Mouse (Mus musculus): Measurements from ENCODE around the gene Swap70. TPM values are rescaled to one million over a fixed set of nuclear protein-coding genes. Genes with fewer than 3 reads are reported as not detected.

Gene Swap70
- total and polyA plus RNA-seq, 3 experiments, result 7.7 to 12.7 (median 12.1) TPM

DNA sequence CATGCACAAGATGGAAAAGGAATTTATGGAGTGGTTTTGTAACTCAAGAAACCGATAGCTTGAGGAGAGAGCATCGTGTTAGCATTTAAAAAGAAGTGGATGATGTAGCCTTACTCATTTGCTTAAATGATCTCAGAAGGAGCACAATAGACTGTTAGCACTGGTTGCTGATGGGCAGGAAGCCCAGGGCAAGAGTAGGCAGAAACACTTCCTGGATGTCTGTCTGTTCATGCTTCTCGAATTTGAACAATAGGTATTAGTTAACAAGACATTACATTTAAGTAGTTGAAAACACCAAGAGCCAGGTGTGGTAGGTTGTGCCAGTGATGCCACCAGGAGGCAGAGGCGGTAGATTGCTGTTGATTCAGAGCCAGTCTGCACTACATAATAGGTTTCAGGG is 47.0 kb downstream of the Swap70 start:
- H3K4me1 ChIP-seq (ENCODE audit: control insufficient read depth, insufficient read depth, low read length), result peaks cover 2% of the 10 kb centered on the region; the same call in 1 of the 2 replicates

DNA sequence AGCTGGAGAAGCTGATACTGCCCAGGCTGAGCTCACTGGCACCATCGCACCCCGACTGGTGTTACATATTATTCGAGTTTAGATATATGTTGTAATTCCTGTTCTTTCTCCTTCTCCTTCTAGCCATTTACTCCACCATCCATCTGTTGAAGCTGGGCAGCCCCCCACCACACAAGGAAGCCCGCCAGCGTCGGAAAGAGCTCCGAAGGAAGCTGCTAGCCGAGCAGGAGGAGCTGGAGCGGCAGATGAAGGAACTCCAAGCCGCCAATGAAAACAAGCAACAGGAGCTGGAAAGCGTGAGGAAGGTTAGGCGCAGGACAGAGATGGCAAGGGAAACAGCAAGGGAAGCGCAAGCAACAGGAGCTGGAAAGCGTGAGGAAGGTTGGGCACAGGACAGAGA is 48.3 kb downstream of the Swap70 start:
- Histone ChIP-seq H3K4me1 (ENCODE audit: control insufficient read depth, insufficient read depth, low read length) (peaks cover 2% of the 10 kb centered on the region; the same call in 1 of the 2 replicates), H3K79me2 (replicated peaks; ENCODE audit: control insufficient read depth, insufficient read depth, low read length) (no peaks in the 10 kb centered on the region), H3K4me3 (no peak overlapping the region), H3K27ac (no peak overlapping the region), H3K36me3 (ENCODE audit: control insufficient read depth, insufficient read depth, low read length) (no peaks in the 10 kb centered on the region; the same call in 1 of the 2 replicates), H3K27me3 (ENCODE audit: control insufficient read depth, insufficient read depth, low read length) (no peaks in the 10 kb centered on the region), H3K9ac (ENCODE audit: low read depth, low read length) (no peak overlapping the region)
- no peak for TF ChIP-seq CTCF (IDR thresholded peaks at IDR 0.05)
- WGBS, result 75% methylated on average over 14 of the region's 14 CpGs
- intact Hi-C loops (cut with DNase I), result loop anchor here (5.0 kb wide), 1 partner anchor 147 kb away; the partner anchor contains the start of gene Wee1
- DNase-seq, result no peak

More for the DNA sequence above, 47.0 kb downstream of the Swap70 start:
- TF ChIP-seq EP300 (IDR thresholded peaks at IDR 0.05; ENCODE audit: insufficient read depth, low read depth, low read length) (no peak), CTCF (IDR thresholded peaks at IDR 0.05) (no peak), POLR2A (IDR thresholded peaks at IDR 0.05; ENCODE audit: insufficient read depth, low read depth, low read length) (no peak)
- no peaks in the 10 kb centered on the region; the same call in 1 of the 2 replicates for H3K36me3 ChIP-seq (ENCODE audit: control insufficient read depth, insufficient read depth, low read length)
- no peak for DNase-seq
- no peak overlapping the region for H3K27ac ChIP-seq
- H3K9ac ChIP-seq (ENCODE audit: low read depth, low read length), result no peak overlapping the region
- intact Hi-C loops (cut with DNase I), result loop anchor here (5.0 kb wide), 1 partner anchor 146 kb away; the partner anchor contains the start of gene Wee1
- WGBS, result 54% methylated on average over 4 of the region's 4 CpGs
- H3K4me3 ChIP-seq, result no peak overlapping the region
- H3K79me2 ChIP-seq (replicated peaks; ENCODE audit: control insufficient read depth, insufficient read depth, low read length), result no peaks in the 10 kb centered on the region
- no peaks in the 10 kb centered on the region for H3K27me3 ChIP-seq (ENCODE audit: control insufficient read depth, insufficient read depth, low read length)

DNA sequence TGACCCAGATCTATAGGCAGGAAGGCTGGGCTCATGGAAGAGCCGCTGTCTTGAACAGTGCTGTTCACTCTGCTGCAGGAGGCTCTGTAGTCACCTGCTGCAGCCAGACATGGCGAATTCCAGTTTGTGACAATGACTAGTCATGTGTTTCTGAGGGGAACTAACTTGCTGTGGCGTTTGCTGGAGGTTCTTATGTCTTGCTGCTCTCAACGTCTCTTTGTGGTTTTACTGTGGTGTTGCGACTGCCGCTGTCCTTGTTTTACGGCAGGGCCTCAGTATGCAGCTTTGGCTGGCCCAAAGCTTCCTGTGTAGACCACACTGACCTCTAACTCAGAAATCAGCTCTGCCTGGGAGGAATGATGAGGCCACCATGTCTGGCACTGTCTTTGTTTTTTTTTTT is 48.9 kb downstream of the Swap70 start:
- Histone ChIP-seq H3K79me2 (replicated peaks; ENCODE audit: control insufficient read depth, insufficient read depth, low read length) (no peaks in the 10 kb centered on the region), H3K9ac (ENCODE audit: low read depth, low read length) (no peak overlapping the region), H3K36me3 (ENCODE audit: control insufficient read depth, insufficient read depth, low read length) (no peaks in the 10 kb centered on the region; the same call in 1 of the 2 replicates), H3K4me3 (no peak overlapping the region), H3K27me3 (ENCODE audit: control insufficient read depth, insufficient read depth, low read length) (no peaks in the 10 kb centered on the region), H3K27ac (no peak overlapping the region), H3K4me1 (ENCODE audit: control insufficient read depth, insufficient read depth, low read length) (peaks cover 2% of the 10 kb centered on the region; the same call in 1 of the 2 replicates)
- TF ChIP-seq POLR2A (IDR thresholded peaks at IDR 0.05; ENCODE audit: insufficient read depth, low read depth, low read length) (no peak), EP300 (IDR thresholded peaks at IDR 0.05; ENCODE audit: insufficient read depth, low read depth, low read length) (no peak), CTCF (IDR thresholded peaks at IDR 0.05) (no peak)
- WGBS, result 91% methylated on average over 7 of the region's 7 CpGs
- DNase-seq, result no peak
- intact Hi-C loops (cut with DNase I), result no loop called here

DNA sequence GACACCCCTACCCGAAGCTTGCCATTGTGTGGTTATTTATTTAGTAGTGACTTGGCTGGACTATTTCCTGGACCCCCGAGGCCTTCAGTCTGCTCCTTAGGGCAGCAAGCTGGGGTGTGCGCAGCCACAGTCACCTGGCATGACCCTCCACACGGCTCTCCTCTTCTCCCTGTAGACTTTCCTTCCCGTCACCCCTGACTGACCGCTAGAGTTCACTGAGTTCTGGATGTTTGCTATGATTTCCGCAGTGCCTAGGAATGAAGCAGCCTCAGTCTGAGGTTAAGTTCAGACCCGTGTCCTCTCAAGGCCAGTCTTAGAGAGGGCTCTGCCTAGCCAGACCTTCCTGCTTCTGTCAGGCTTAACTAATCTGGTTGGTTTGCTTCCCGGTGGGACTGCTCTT is 50.3 kb downstream of the Swap70 start:
- no peaks in the 10 kb centered on the region for H3K79me2 ChIP-seq (replicated peaks; ENCODE audit: control insufficient read depth, insufficient read depth, low read length)
- WGBS, result 43% methylated on average over 9 of the region's 9 CpGs
- TF ChIP-seq CTCF (IDR thresholded peaks at IDR 0.05) (no peak), EP300 (IDR thresholded peaks at IDR 0.05; ENCODE audit: insufficient read depth, low read depth, low read length) (no peak), POLR2A (IDR thresholded peaks at IDR 0.05; ENCODE audit: insufficient read depth, low read depth, low read length) (no peak)
- intact Hi-C loops (cut with DNase I), result no loop called here
- peaks cover 2% of the 10 kb centered on the region; the same call in 1 of the 2 replicates for H3K4me1 ChIP-seq (ENCODE audit: control insufficient read depth, insufficient read depth, low read length)
- H3K27me3 ChIP-seq (ENCODE audit: control insufficient read depth, insufficient read depth, low read length), result no peaks in the 10 kb centered on the region
- H3K9ac ChIP-seq (ENCODE audit: low read depth, low read length), result no peak overlapping the region
- H3K27ac ChIP-seq, result peak overlapping the region; percentile 20
- H3K4me3 ChIP-seq, result no peak overlapping the region
- no peaks in the 10 kb centered on the region; the same call in 1 of the 2 replicates for H3K36me3 ChIP-seq (ENCODE audit: control insufficient read depth, insufficient read depth, low read length)
- DNase-seq, result no peak

DNA sequence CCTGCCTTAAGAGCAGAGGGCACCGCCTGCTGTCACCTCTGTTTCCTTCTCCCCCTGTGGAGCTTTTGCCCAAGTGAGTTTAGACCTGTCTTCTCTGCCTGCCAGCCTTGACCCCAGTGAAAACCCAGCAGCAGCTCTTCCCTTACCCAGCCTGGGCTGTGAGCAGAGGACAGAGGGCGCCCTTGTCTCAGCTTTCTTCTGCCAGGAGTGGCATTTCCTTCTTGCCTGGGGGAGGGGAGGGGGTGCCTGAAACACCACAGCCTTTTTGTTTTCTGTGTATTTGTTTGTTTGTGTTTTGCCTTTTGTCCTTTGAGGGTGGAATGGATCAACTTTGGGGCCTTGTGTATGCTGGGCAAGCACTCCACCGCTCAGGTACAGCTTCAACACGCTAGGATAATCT is 50.9 kb downstream of the Swap70 start:
- no peak for DNase-seq
- peak; percentile 14 for TF ChIP-seq CTCF (IDR thresholded peaks at IDR 0.05)
- no peak for TF ChIP-seq POLR2A (IDR thresholded peaks at IDR 0.05; ENCODE audit: insufficient read depth, low read depth, low read length)
- WGBS, result 84% methylated on average over 4 of the region's 4 CpGs
- H3K36me3 ChIP-seq (ENCODE audit: control insufficient read depth, insufficient read depth, low read length), result no peaks in the 10 kb centered on the region; the same call in 1 of the 2 replicates
- H3K79me2 ChIP-seq (replicated peaks; ENCODE audit: control insufficient read depth, insufficient read depth, low read length), result no peaks in the 10 kb centered on the region
- intact Hi-C loops (cut with DNase I), result no loop called here
- no peak overlapping the region; the same call in 1 of the 2 replicates for H3K27ac ChIP-seq
- H3K4me3 ChIP-seq, result no peak overlapping the region
- H3K4me1 ChIP-seq (ENCODE audit: control insufficient read depth, insufficient read depth, low read length), result peaks cover 2% of the 10 kb centered on the region; the same call in 1 of the 2 replicates
- no peaks in the 10 kb centered on the region for H3K27me3 ChIP-seq (ENCODE audit: control insufficient read depth, insufficient read depth, low read length)
- H3K9ac ChIP-seq (ENCODE audit: low read depth, low read length), result no peak overlapping the region

DNA sequence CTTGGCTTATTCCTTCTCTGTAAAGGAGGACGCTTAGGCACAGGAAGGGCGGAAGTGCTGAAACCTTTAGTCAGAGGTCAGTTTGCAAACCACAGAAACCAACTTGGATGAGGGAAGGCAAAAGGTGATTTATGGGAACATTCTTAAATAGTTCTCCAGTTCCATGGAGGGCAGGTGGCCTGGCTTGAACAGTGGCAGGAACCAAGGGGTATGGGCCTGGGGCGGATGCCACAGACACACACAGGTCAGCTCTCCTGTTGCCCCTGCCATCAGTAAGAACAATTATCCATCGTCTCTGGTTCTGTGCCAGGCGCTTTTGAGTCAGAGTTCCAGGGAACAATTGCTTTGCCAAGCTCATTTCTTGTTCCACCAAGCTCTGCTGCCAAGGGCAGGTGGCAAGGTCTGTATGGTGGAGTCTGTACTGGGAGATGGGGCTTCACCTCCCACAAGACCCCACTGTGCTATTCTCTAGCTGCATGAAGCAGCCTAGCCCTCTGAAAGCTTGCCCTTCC is 56.3 kb downstream of the Swap70 start:
- DNase-seq, result no peak
- intact Hi-C loops (cut with DNase I), result no loop called here
- no peak overlapping the region for H3K4me3 ChIP-seq
- no peak overlapping the region for H3K27ac ChIP-seq
- no peaks in the 10 kb centered on the region for H3K4me1 ChIP-seq (ENCODE audit: control insufficient read depth, insufficient read depth, low read length)
- no peak overlapping the region for H3K9ac ChIP-seq (ENCODE audit: low read depth, low read length)
- no peaks in the 10 kb centered on the region for H3K27me3 ChIP-seq (ENCODE audit: control insufficient read depth, insufficient read depth, low read length)
- H3K79me2 ChIP-seq (replicated peaks; ENCODE audit: control insufficient read depth, insufficient read depth, low read length), result no peaks in the 10 kb centered on the region
- no peak for TF ChIP-seq POLR2A (IDR thresholded peaks at IDR 0.05; ENCODE audit: insufficient read depth, low read depth, low read length)
- TF ChIP-seq CTCF (IDR thresholded peaks at IDR 0.05), result no peak
- no peak for TF ChIP-seq EP300 (IDR thresholded peaks at IDR 0.05; ENCODE audit: insufficient read depth, low read depth, low read length)
- H3K36me3 ChIP-seq (ENCODE audit: control insufficient read depth, insufficient read depth, low read length), result no peaks in the 10 kb centered on the region
- WGBS, result 82% methylated on average over 5 of the region's 5 CpGs

Measured in heart, adult 2 months (tissue).